Mouse (Mus musculus) adrenal gland, postnatal 4 days (tissue): Measurements from ENCODE around the gene Txnrd2. TPM values are rescaled to one million over a fixed set of nuclear protein-coding genes. Genes with fewer than 3 reads are reported as not detected.

Experiments
- DNase-seq, 2 experiments: peaks; one replicate each; pipeline ENCODE4 v3.0.0; 2021 to 2022; ENCODE audit warnings: low spot score in 2 of 2, mixed read lengths in 2 of 2
- total RNA-seq, 2 experiments: library from RNA; stranded (reverse); gene quantifications; 2 replicates each; pipeline ENCODE4 v1.2.3; 2021

The Txnrd2 gene
- total RNA-seq, 2 experiments from 2014 or later, result 60.2 to 67.6 TPM

- DNase-seq, result no peak
Observed at GRCm38 (mm10) chr16:18447243-18447642, 21.1 kb downstream of the Txnrd2 start.

GRCm38 (mm10) chr16:18448104-18448503 is 21.9 kb downstream of the Txnrd2 start:
- DNase-seq, result no peak

- DNase-seq, result no peak
Observed at GRCm38 (mm10) chr16:18449005-18449404, 22.8 kb downstream of the Txnrd2 start.

GRCm38 (mm10) chr16:18451486-18452181 is 25.4 kb downstream of the Txnrd2 start:
- no peak for DNase-seq

- no peak for DNase-seq
Observed at GRCm38 (mm10) chr16:18452361-18452862, 26.2 kb downstream of the Txnrd2 start.

- no peak for DNase-seq
Observed at GRCm38 (mm10) chr16:18453846-18454245, 27.7 kb downstream of the Txnrd2 start.

- no peak for DNase-seq
Observed at GRCm38 (mm10) chr16:18455407-18455806, 29.2 kb downstream of the Txnrd2 start.

- no peak for DNase-seq
Observed at GRCm38 (mm10) chr16:18458661-18459060, 32.5 kb downstream of the Txnrd2 start.

GRCm38 (mm10) chr16:18459335-18459954 is 33.3 kb downstream of the Txnrd2 start:
- DNase-seq, result no peak

GRCm38 (mm10) chr16:18459955-18460370 is 33.8 kb downstream of the Txnrd2 start:
- no peak for DNase-seq

- DNase-seq, result no peak
Observed at GRCm38 (mm10) chr16:18460826-18461225, 34.6 kb downstream of the Txnrd2 start.

GRCm38 (mm10) chr16:18462031-18462430 is 35.8 kb downstream of the Txnrd2 start:
- DNase-seq, result no peak

GRCm38 (mm10) chr16:18462598-18462997 is 36.4 kb downstream of the Txnrd2 start:
- DNase-seq, result no peak

- DNase-seq, result no peak
Observed at GRCm38 (mm10) chr16:18464271-18464670, 38.1 kb downstream of the Txnrd2 start.

GRCm38 (mm10) chr16:18470829-18471228 is 44.6 kb downstream of the Txnrd2 start:
- no peak for DNase-seq

GRCm38 (mm10) chr16:18471381-18471955 is 45.3 kb downstream of the Txnrd2 start:
- DNase-seq, result no peak

- DNase-seq, result no peak
Observed at GRCm38 (mm10) chr16:18471976-18472375, 45.8 kb downstream of the Txnrd2 start.

- no peak for DNase-seq
Observed at GRCm38 (mm10) chr16:18472416-18472815, 46.2 kb downstream of the Txnrd2 start.

GRCm38 (mm10) chr16:18472976-18473375 is 46.8 kb downstream of the Txnrd2 start:
- DNase-seq, result no peak

- DNase-seq, result no peak
Observed at GRCm38 (mm10) chr16:18474021-18474420, 47.8 kb downstream of the Txnrd2 start.

- no peak for DNase-seq
Observed at GRCm38 (mm10) chr16:18477996-18478395, 51.8 kb downstream of the Txnrd2 start.

GRCm38 (mm10) chr16:18479667-18480066 is 53.5 kb downstream of the Txnrd2 start:
- no peak for DNase-seq
